Comparison of ENCODE assay signal across 23 mouse cellular contexts in genomic region chr7:45196176-45196535, GRCm38 (mm10). TPM values are rescaled to one million over a fixed set of nuclear protein-coding genes. Genes with fewer than 3 reads are reported as not detected.
A peak's percentile ranks its signal among the peaks of the same experiment; 100 is the strongest.
DNase-seq lines count a peak whose midpoint lies in the region; ATAC-seq and TF ChIP-seq lines count a peak whose summit lies in the region.
"Had no signal": no experiment of that assay in that cellular context is flagged by ENCODE, and none has a peak within 500 bp of the region (broad histone marks: within the 10 kb centered on the region; RNA-seq: fewer than 3 reads in every experiment).

No protein-coding gene starts in this region.

- no peak for ATAC-seq in heart, embryonic 11.5 days (replicated peaks; ENCODE audit: insufficient number of reproducible peaks, low FRiP score, low TSS enrichment)
- ATAC-seq in midbrain, embryonic 11.5 days (ENCODE audit: low FRiP score): no peak
- ATAC-seq: activated CD4-positive, CD25-positive, alpha-beta regulatory T cell, adult 4 months; forebrain, embryonic 15.5 days; hindbrain, postnatal 0 days; Patski had no signal

- no peak for DNase-seq in cerebellum, adult 2 months
- no peak for DNase-seq in cerebellum, postnatal 10 days
- DNase-seq in heart, embryonic 10.5 days (ENCODE audit: low spot score): no peak
- DNase-seq in midbrain, embryonic 10.5 days (ENCODE audit: low spot score): no peak
- DNase-seq in midbrain, embryonic 11.5 days (ENCODE audit: low spot score, missing footprints): no peak
- DNase-seq in right cerebral cortex, adult 18-20 months: no peak
- DNase-seq: adrenal gland, postnatal 14 days; gastrocnemius, postnatal 10 days; heart, adult 2 months; heart, postnatal 36 days; kidney, adult 2 months had no signal

- TF ChIP-seq CTCF in cerebellum, adult 2 months (IDR thresholded peaks at IDR 0.05; ENCODE audit: borderline replicate concordance, insufficient read depth, low read depth, low read length): no peak

- H3K36me3 ChIP-seq in heart, embryonic 10.5 days: no peaks in the 10 kb centered on the region
- H3K36me3 ChIP-seq in heart, embryonic 11.5 days (ENCODE audit: control insufficient read depth, insufficient read depth, low read length): no peaks in the 10 kb centered on the region
- no peaks in the 10 kb centered on the region for H3K36me3 ChIP-seq in midbrain, embryonic 10.5 days
- no peaks in the 10 kb centered on the region for H3K36me3 ChIP-seq in midbrain, embryonic 11.5 days (ENCODE audit: control insufficient read depth, insufficient read depth, low read length)
- H3K36me3 ChIP-seq: forebrain, embryonic 15.5 days; heart, embryonic 13.5 days; hindbrain, embryonic 13.5 days had no signal

- H3K9ac ChIP-seq in heart, embryonic 11.5 days (ENCODE audit: low read depth, low read length): no peak overlapping the region
- H3K9ac ChIP-seq in midbrain, embryonic 11.5 days (ENCODE audit: low read length): no peak overlapping the region
- H3K9ac ChIP-seq: forebrain, embryonic 15.5 days; heart, embryonic 13.5 days; hindbrain, embryonic 13.5 days had no signal

- no peak overlapping the region for H3K4me2 ChIP-seq in heart, embryonic 11.5 days
- no peak overlapping the region for H3K4me2 ChIP-seq in midbrain, embryonic 11.5 days
- H3K4me2 ChIP-seq: forebrain, embryonic 15.5 days; heart, embryonic 13.5 days; hindbrain, embryonic 13.5 days had no signal

- peak overlapping the region; percentile 98 for H3K27ac ChIP-seq in cerebellum, adult 2 months (ENCODE audit: insufficient read depth, low read length)
- H3K27ac ChIP-seq in heart, embryonic 10.5 days: peak overlapping the region; percentile 16; the same call in 1 of the 2 replicates
- no peak overlapping the region for H3K27ac ChIP-seq in heart, embryonic 11.5 days (ENCODE audit: low read depth, low read length)
- peak overlapping the region; percentile 2; the same call in 1 of the 2 replicates for H3K27ac ChIP-seq in midbrain, embryonic 10.5 days (replicated peaks)
- H3K27ac ChIP-seq in midbrain, embryonic 11.5 days (ENCODE audit: low read depth, low read length): no peak overlapping the region
- H3K27ac ChIP-seq: forebrain, embryonic 15.5 days; heart, adult 2 months; heart, embryonic 13.5 days; hindbrain, embryonic 13.5 days; hindbrain, postnatal 0 days had no signal

- 81% methylated on average over 4 of the region's 4 CpGs for WGBS in cerebellum, adult 2 months
- WGBS in heart, embryonic 10.5 days: 79% methylated on average over 4 of the region's 4 CpGs
- 71% methylated on average over 4 of the region's 4 CpGs for WGBS in heart, embryonic 11.5 days (ENCODE audit: insufficient replicate concordance)
- whole genome bisulfite sequencing in midbrain, embryonic 10.5 days: 85% methylated on average over 4 of the region's 4 CpGs
- 84% methylated on average over 4 of the region's 4 CpGs for whole genome bisulfite sequencing in midbrain, embryonic 11.5 days

- H3K27me3 ChIP-seq in cerebellum, adult 2 months (ENCODE audit: control insufficient read depth, insufficient read depth, low read length): no peaks in the 10 kb centered on the region
- peaks cover 51% of the 10 kb centered on the region for H3K27me3 ChIP-seq in heart, embryonic 10.5 days (ENCODE audit: insufficient read depth, poor library complexity, severe bottlenecking)
- H3K27me3 ChIP-seq in heart, embryonic 11.5 days (ENCODE audit: control insufficient read depth, insufficient read depth, low read length): peaks cover 21% of the 10 kb centered on the region
- H3K27me3 ChIP-seq in midbrain, embryonic 10.5 days (ENCODE audit: low read depth, poor library complexity, severe bottlenecking): peaks cover 61% of the 10 kb centered on the region
- H3K27me3 ChIP-seq in midbrain, embryonic 11.5 days (ENCODE audit: control insufficient read depth, insufficient read depth, low read length): no peaks in the 10 kb centered on the region
- H3K27me3 ChIP-seq: forebrain, embryonic 15.5 days had no signal

- no peaks in the 10 kb centered on the region for H3K9me3 ChIP-seq in heart, embryonic 10.5 days
- no peaks in the 10 kb centered on the region for H3K9me3 ChIP-seq in heart, embryonic 11.5 days (replicated peaks; ENCODE audit: control insufficient read depth, low read length)
- H3K9me3 ChIP-seq in midbrain, embryonic 10.5 days (replicated peaks): no peaks in the 10 kb centered on the region
- no peaks in the 10 kb centered on the region for H3K9me3 ChIP-seq in midbrain, embryonic 11.5 days (ENCODE audit: control insufficient read depth, low read length)
- H3K9me3 ChIP-seq: forebrain, embryonic 15.5 days; heart, embryonic 13.5 days; hindbrain, embryonic 13.5 days had no signal

- H3K4me1 ChIP-seq in cerebellum, adult 2 months (ENCODE audit: control insufficient read depth, insufficient read depth, low read length): peaks cover 67% of the 10 kb centered on the region
- peaks cover 56% of the 10 kb centered on the region for H3K4me1 ChIP-seq in heart, embryonic 10.5 days
- H3K4me1 ChIP-seq in heart, embryonic 11.5 days (ENCODE audit: control insufficient read depth, insufficient read depth, low read length): peaks cover 13% of the 10 kb centered on the region
- peaks cover 49% of the 10 kb centered on the region for H3K4me1 ChIP-seq in midbrain, embryonic 10.5 days
- no peaks in the 10 kb centered on the region for H3K4me1 ChIP-seq in midbrain, embryonic 11.5 days (ENCODE audit: control insufficient read depth, insufficient read depth, low read length)

- TF ChIP-seq POLR2A in cerebellum, adult 2 months (IDR thresholded peaks at IDR 0.05; ENCODE audit: borderline replicate concordance, insufficient read depth, low read length): no peak

- no peak overlapping the region for H3K4me3 ChIP-seq in cerebellum, adult 2 months (replicated peaks; ENCODE audit: insufficient read depth, low read depth, low read length)
- H3K4me3 ChIP-seq in heart, embryonic 10.5 days: no peak overlapping the region
- H3K4me3 ChIP-seq in heart, embryonic 11.5 days (ENCODE audit: low read depth, low read length): no peak overlapping the region
- no peak overlapping the region for H3K4me3 ChIP-seq in midbrain, embryonic 10.5 days
- no peak overlapping the region for H3K4me3 ChIP-seq in midbrain, embryonic 11.5 days (ENCODE audit: low read depth, low read length)
- H3K4me3 ChIP-seq: forebrain, embryonic 15.5 days; heart, adult 2 months; heart, embryonic 13.5 days; hindbrain, embryonic 13.5 days had no signal

RNA-seq across cellular contexts. Expression of gene Ccdc155, which starts 8.5 kb away (rescaled TPM):
- polyA plus RNA-seq in cerebellum, adult 2 months (2012; rRNA removed): 1.9 and 2.4 TPM in 2 replicates
- polyA plus RNA-seq in heart, embryonic 10.5 days (2016; fragmentation: Nextera tagmentation; extraction: Ambion mirVana): 0.69 and 0.88 TPM in 2 replicates
- 0.39 and 0.70 TPM in 2 replicates for polyA plus RNA-seq in heart, embryonic 11.5 days (2014; fragmentation: Nextera tagmentation; extraction: Ambion mirVana)
- 0.73 and 0.88 TPM in 2 replicates for polyA plus RNA-seq in midbrain, embryonic 10.5 days (2016; fragmentation: Nextera tagmentation; extraction: Ambion mirVana)
- polyA plus RNA-seq in midbrain, embryonic 11.5 days (2014; fragmentation: Nextera tagmentation; extraction: Ambion mirVana): 0.52 and 0.86 TPM in 2 replicates

RNA-seq across cellular contexts. Expression of gene Pth2, which starts 15.4 kb away (rescaled TPM):
- not detected in 2 replicates for polyA plus RNA-seq in cerebellum, adult 2 months (2012; rRNA removed)
- polyA plus RNA-seq in heart, embryonic 10.5 days (2016; fragmentation: Nextera tagmentation; extraction: Ambion mirVana): 0.41 TPM in 1 of 2 replicates, not detected in the other
- polyA plus RNA-seq in heart, embryonic 11.5 days (2014; fragmentation: Nextera tagmentation; extraction: Ambion mirVana): 0.68 TPM in 1 of 2 replicates, not detected in the other
- polyA plus RNA-seq in midbrain, embryonic 10.5 days (2016; fragmentation: Nextera tagmentation; extraction: Ambion mirVana): not detected in 2 replicates
- 0.53 and 0.63 TPM in 2 replicates for polyA plus RNA-seq in midbrain, embryonic 11.5 days (2014; fragmentation: Nextera tagmentation; extraction: Ambion mirVana)
- polyA plus RNA-seq: activated CD4-positive, CD25-positive, alpha-beta regulatory T cell, adult 4 months; embryonic facial prominence, embryonic 11.5 days; forebrain, embryonic 11.5 days; forebrain, embryonic 15.5 days; gonadal fat pad, adult 2 months; heart, adult 2 months; heart, embryonic 13.5 days; heart, postnatal 0 days; intestine, embryonic 14.5 days; kidney, adult 2 months; Patski had no signal

RNA-seq across cellular contexts. Expression of gene Dkkl1, which starts 15.8 kb away (rescaled TPM):
- polyA plus RNA-seq in cerebellum, adult 2 months (2012; rRNA removed): 0.36 and 0.51 TPM in 2 replicates
- 1.2 and 1.9 TPM in 2 replicates for polyA plus RNA-seq in heart, embryonic 10.5 days (2016; fragmentation: Nextera tagmentation; extraction: Ambion mirVana)
- 1.9 and 2.4 TPM in 2 replicates for polyA plus RNA-seq in heart, embryonic 11.5 days (2014; fragmentation: Nextera tagmentation; extraction: Ambion mirVana)
- polyA plus RNA-seq in midbrain, embryonic 10.5 days (2016; fragmentation: Nextera tagmentation; extraction: Ambion mirVana): 0.72 and 1.4 TPM in 2 replicates
- polyA plus RNA-seq in midbrain, embryonic 11.5 days (2014; fragmentation: Nextera tagmentation; extraction: Ambion mirVana): 0.81 and 1.2 TPM in 2 replicates
- polyA plus RNA-seq: heart, postnatal 0 days; Patski had no signal

RNA-seq across cellular contexts. Expression of gene Gfy, which starts 16.8 kb away (rescaled TPM):
- 0.54 and 0.57 TPM in 2 replicates for polyA plus RNA-seq in cerebellum, adult 2 months (2012; rRNA removed)
- not detected in 2 replicates for polyA plus RNA-seq in heart, embryonic 10.5 days (2016; fragmentation: Nextera tagmentation; extraction: Ambion mirVana)
- not detected in 2 replicates for polyA plus RNA-seq in heart, embryonic 11.5 days (2014; fragmentation: Nextera tagmentation; extraction: Ambion mirVana)
- not detected in 2 replicates for polyA plus RNA-seq in midbrain, embryonic 10.5 days (2016; fragmentation: Nextera tagmentation; extraction: Ambion mirVana)
- polyA plus RNA-seq in midbrain, embryonic 11.5 days (2014; fragmentation: Nextera tagmentation; extraction: Ambion mirVana): not detected in 2 replicates
- polyA plus RNA-seq: activated CD4-positive, CD25-positive, alpha-beta regulatory T cell, adult 4 months; forebrain, embryonic 15.5 days; gonadal fat pad, adult 2 months; heart, adult 2 months; heart, embryonic 13.5 days; heart, postnatal 0 days; hindbrain, embryonic 13.5 days; hindbrain, postnatal 0 days; intestine, embryonic 14.5 days; kidney, adult 2 months; Patski had no signal

RNA-seq across cellular contexts. Expression of gene Tead2, which starts 19.4 kb away (rescaled TPM):
- polyA plus RNA-seq in cerebellum, adult 2 months (2012; rRNA removed): 4.7 and 5.0 TPM in 2 replicates
- 161 and 210 TPM in 2 replicates for polyA plus RNA-seq in heart, embryonic 10.5 days (2016; fragmentation: Nextera tagmentation; extraction: Ambion mirVana)
- polyA plus RNA-seq in heart, embryonic 11.5 days (2014; fragmentation: Nextera tagmentation; extraction: Ambion mirVana): 129 and 131 TPM in 2 replicates
- polyA plus RNA-seq in midbrain, embryonic 10.5 days (2016; fragmentation: Nextera tagmentation; extraction: Ambion mirVana): 365 and 367 TPM in 2 replicates
- polyA plus RNA-seq in midbrain, embryonic 11.5 days (2014; fragmentation: Nextera tagmentation; extraction: Ambion mirVana): 241 and 253 TPM in 2 replicates

Comparison
In these comparisons a context has a peak if more than half of its experiments do, and no peak if none do; other contexts are left out.
1. H3K27ac ChIP-seq: peak in cerebellum, adult 2 months (single experiment), heart, embryonic 10.5 days (single experiment) and midbrain, embryonic 10.5 days (single experiment); none in heart, embryonic 11.5 days (single experiment) and midbrain, embryonic 11.5 days (single experiment).